Mouse (Mus musculus) CH12.LX (cell line): Measurements from ENCODE around the gene Kcnrg. TPM values are rescaled to one million over a fixed set of nuclear protein-coding genes. Genes with fewer than 3 reads are reported as not detected.

Experiments
- DNase-seq: peaks from one replicate; pipeline ENCODE4 v3.0.0-alpha.2; 2013; ENCODE audit errors: extremely low read depth
- H3K27ac ChIP-seq: 2 replicates; pipeline ENCODE4 v1.5.1; 2012; ENCODE audit warnings: low read depth, mild to moderate bottlenecking, control low read depth, moderate library complexity; ENCODE audit not compliant: insufficient read depth
- H3K27me3 ChIP-seq: replicated peaks from 2 replicates; pipeline ENCODE3; 2012; ENCODE audit warnings: inconsistent platforms
- H3K36me3 ChIP-seq, 2 experiments: replicated peaks in 1 of 2; 2 replicates each; pipeline versions ENCODE3 to v1.6.1; 2012; ENCODE audit warnings: inconsistent platforms in 1 of 2, low read length in 1 of 2, mild to moderate bottlenecking in 1 of 2, mixed read lengths in 1 of 2, moderate library complexity in 1 of 2; ENCODE audit not compliant: control insufficient read depth in 1 of 2, insufficient read depth in 1 of 2
- H3K4me1 ChIP-seq, 2 experiments: 2 replicates each; pipeline ENCODE4 v1.6.1; 2012; ENCODE audit warnings: inconsistent platforms in 1 of 2, moderate library complexity in 1 of 2; ENCODE audit not compliant: insufficient read depth in 2 of 2, control insufficient read depth in 1 of 2
- H3K4me2 ChIP-seq: 2 replicates; pipeline ENCODE4 v1.6.1; 2012; ENCODE audit warnings: low read depth, mild to moderate bottlenecking, control low read depth; ENCODE audit not compliant: poor library complexity, insufficient read depth, severe bottlenecking
- H3K4me3 ChIP-seq, 3 experiments: fragments of 150-350 bp in 1 of 3; sonication (generic) in 1 of 3; replicated peaks in 1 of 3; 2 replicates each; pipeline versions ENCODE3 to v1.5.1; 2011 to 2012; ENCODE audit warnings: low read depth in 2 of 3, low read length in 2 of 3, mild to moderate bottlenecking in 2 of 3, moderate library complexity in 2 of 3, control low read depth in 1 of 3, improper control_type of control experiment in 1 of 3, inconsistent platforms in 1 of 3, mixed read lengths in 1 of 3; ENCODE audit not compliant: poor library complexity in 1 of 3
- H3K79me2 ChIP-seq: replicated peaks from 2 replicates; pipeline ENCODE4 v1.6.1; 2012; ENCODE audit warnings: mild to moderate bottlenecking, moderate library complexity; ENCODE audit not compliant: control insufficient read depth, poor library complexity, insufficient read depth, severe bottlenecking; ENCODE audit errors: extremely low read depth
- H3K9ac ChIP-seq: 2 replicates; pipeline ENCODE4 v1.6.1; 2012; ENCODE audit warnings: low read depth, mild to moderate bottlenecking, control low read depth, moderate library complexity; ENCODE audit not compliant: insufficient read depth
- H3K9me3 ChIP-seq: replicated peaks from 2 replicates; pipeline ENCODE3; 2012; ENCODE audit warnings: low read length, inconsistent platforms, mixed read lengths
- CHD2 ChIP-seq: IDR thresholded peaks from 2 replicates; pipeline ENCODE4 v1.6.1; 2011; ENCODE audit warnings: low read length, improper control_type of control experiment
- CTCF ChIP-seq, 2 experiments: IDR thresholded peaks in 1 of 2; conservative IDR thresholded peaks in 1 of 2; 2 replicates each; pipeline ENCODE4 v1.5.1; 2011 to 2012; ENCODE audit warnings: low read depth in 2 of 2, low read length in 2 of 2, improper control_type of control experiment in 1 of 2, inconsistent platforms in 1 of 2, mild to moderate bottlenecking in 1 of 2, moderate library complexity in 1 of 2
- E2F4 ChIP-seq: IDR thresholded peaks from 2 replicates; pipeline ENCODE4 v1.6.1; 2011; ENCODE audit warnings: low read depth, low read length, improper control_type of control experiment; ENCODE audit not compliant: insufficient replicate concordance
- EP300 ChIP-seq: IDR thresholded peaks from 2 replicates; pipeline ENCODE4 v1.6.1; 2011; ENCODE audit warnings: low read length, improper control_type of control experiment
- ETS1 ChIP-seq: conservative IDR thresholded peaks from 2 replicates; pipeline ENCODE4 v1.6.1; 2012; ENCODE audit warnings: low read depth, mild to moderate bottlenecking, inconsistent platforms, low read length, improper control_type of control experiment, moderate library complexity
- IRF4 ChIP-seq: IDR thresholded peaks from 2 replicates; pipeline ENCODE4 v1.6.1; 2014; ENCODE audit warnings: low read depth, mild to moderate bottlenecking, inconsistent platforms, low read length, improper control_type of control experiment
- JUN ChIP-seq: IDR thresholded peaks from 2 replicates; pipeline ENCODE4 v1.6.1; 2011; ENCODE audit warnings: low read depth, mild to moderate bottlenecking, low read length, improper control_type of control experiment, moderate library complexity; ENCODE audit not compliant: insufficient read depth
- JUND ChIP-seq: conservative IDR thresholded peaks from 2 replicates; pipeline ENCODE4 v1.6.1; 2011; ENCODE audit warnings: low read depth, low read length, improper control_type of control experiment
- KAT2A ChIP-seq: IDR thresholded peaks from 2 replicates; pipeline ENCODE4 v1.6.1; 2012; ENCODE audit warnings: low read length, improper control_type of control experiment, inconsistent platforms; ENCODE audit not compliant: insufficient replicate concordance
- MAX ChIP-seq: IDR thresholded peaks from 2 replicates; pipeline ENCODE4 v1.6.1; 2011; ENCODE audit warnings: low read length, improper control_type of control experiment
- MYC ChIP-seq: IDR thresholded peaks from 2 replicates; pipeline ENCODE4 v1.6.1; 2011; ENCODE audit warnings: low read depth, mild to moderate bottlenecking, improper control_type of control experiment, low read length
- PAX5 ChIP-seq: IDR thresholded peaks from 2 replicates; pipeline ENCODE4 v1.6.1; 2012; ENCODE audit warnings: low read length, inconsistent platforms, mixed read lengths
- RAD21 ChIP-seq: IDR thresholded peaks from 2 replicates; pipeline ENCODE4 v1.6.1; 2011; ENCODE audit warnings: low read depth, mild to moderate bottlenecking, low read length, improper control_type of control experiment, moderate library complexity
- RCOR1 ChIP-seq: conservative IDR thresholded peaks from 2 replicates; pipeline ENCODE4 v1.6.1; 2012; ENCODE audit warnings: low read depth, mild to moderate bottlenecking, inconsistent platforms, low read length, improper control_type of control experiment
- SMC3 ChIP-seq: IDR thresholded peaks from 2 replicates; pipeline ENCODE4 v1.6.1; 2011; ENCODE audit warnings: low read depth, low read length, improper control_type of control experiment
- TBP ChIP-seq: conservative IDR thresholded peaks from 2 replicates; pipeline ENCODE4 v1.6.1; 2011; ENCODE audit warnings: low read depth, low read length, improper control_type of control experiment
- USF2 ChIP-seq: conservative IDR thresholded peaks from 2 replicates; pipeline ENCODE4 v1.6.1; 2011; ENCODE audit warnings: low read depth, low read length, improper control_type of control experiment
- ZNF384 ChIP-seq: IDR thresholded peaks from 2 replicates; pipeline ENCODE4 v1.6.1; 2012; ENCODE audit warnings: low read depth, low read length, improper control_type of control experiment, inconsistent platforms
- dilution Hi-C: fragments of 300-500 bp; cut with MboI; formaldehyde crosslinking; loops from 2 replicates; pipeline ENCODE4 v1.14.3; 2020; ENCODE audit warnings: low sequenced_read_pairs; ENCODE audit not compliant: extremely low pct_unique_long_range_greater_than_20kb, extremely low pct_ligation_motif_present
- in situ Hi-C: fragments of 300-500 bp; cut with MboI; formaldehyde crosslinking; loops from 3 replicates; pipeline ENCODE4 v1.14.3; 2019; ENCODE audit warnings: low sequenced_read_pairs, low pct_ligation_motif_present, low pct_unique_long_range_greater_than_20kb, mixed read lengths
- polyA plus RNA-seq: library from polyadenylated mRNA; unstranded; fragments of >175 nt; gene quantifications from 2 replicates; pipeline ENCODE4 v1.2.1, GENCODE M21; 2012; ENCODE audit warnings: low read depth; ENCODE audit not compliant: insufficient read length
- total RNA-seq, 2 experiments: library from RNA; depleted of rRNA; stranded (reverse); fragments of 300-350 nt in 1 of 2; fragments of >200 nt in 1 of 2; gene quantifications; 2 replicates each; pipeline ENCODE4 v1.2.3; 2012 to 2014

Kcnrg gene
- total and polyA plus RNA-seq, 3 experiments = 0.12 to 0.13 TPM; not detected in 1

DNA sequence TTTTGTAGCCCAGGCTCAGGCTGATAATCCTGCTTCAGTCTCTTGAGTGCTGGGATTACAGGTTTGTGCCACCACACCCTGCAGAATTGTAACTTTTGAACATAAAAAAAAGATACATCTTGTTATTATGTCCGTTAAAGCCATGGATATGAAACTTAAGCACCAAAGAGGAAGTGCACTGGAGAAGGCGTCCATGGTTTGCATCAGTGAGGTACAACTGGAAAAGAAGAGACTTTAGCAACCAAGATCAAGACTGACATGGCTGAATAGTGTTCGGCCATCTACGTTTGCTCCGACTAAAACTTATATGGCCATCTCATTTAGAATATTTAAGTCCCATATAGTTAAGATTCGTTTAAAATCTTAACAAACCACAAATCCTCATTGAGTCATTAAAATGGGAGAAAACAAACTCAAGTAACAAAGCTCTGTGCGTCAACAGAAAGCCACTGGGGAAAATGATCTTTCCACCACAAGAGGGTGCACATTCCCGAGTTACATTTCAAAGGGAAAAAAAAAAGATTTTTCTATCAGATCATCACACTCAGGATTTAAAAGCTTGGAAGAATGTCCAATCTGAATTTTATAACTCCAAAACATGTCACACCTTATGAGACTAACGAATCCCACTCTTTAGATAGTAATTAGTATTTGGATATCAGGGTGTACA, 43.2 kb downstream of the Kcnrg start:
- H3K27me3 ChIP-seq = no peaks in the 10 kb centered on the region
- H3K79me2 ChIP-seq = peaks cover 27% of the 10 kb centered on the region
- H3K4me2 ChIP-seq = peak overlapping the region; percentile 95
- 0 out of 2 replicates have a peak overlapping the region, but pooled peaks have one; percentile 88 for H3K9ac ChIP-seq
- TF ChIP-seq RAD21 (peak; percentile 77), ZNF384 (peak; percentile 95), JUND (0 out of 2 replicates have a peak, but pooled peaks have one; percentile 16), CTCF (conservative IDR thresholded peaks at IDR 0.05 in 1 of 2, IDR thresholded peaks at IDR 0.05 in 1 of 2; ENCODE audit: low read depth in 2 of 2, low read length in 2 of 2) (peak; percentile 21 to 75; a peak in 3 of 4 replicates), E2F4 (0 out of 2 replicates have a peak, but pooled peaks have one; percentile 31), CHD2 (no peak), SMC3 (peak; percentile 67), EP300 (no peak), KAT2A (no peak), JUN (no peak)
- H3K4me1 ChIP-seq = peaks cover 0 to 4% of the 10 kb centered on the region in 2 experiments; a peak in 2 of 4 replicates
- no peak overlapping the region for H3K27ac ChIP-seq
- dilution Hi-C loops (no loop called here), in situ Hi-C loops (no loop called here)
- no peaks in the 10 kb centered on the region for H3K9me3 ChIP-seq
- no peak overlapping the region for H3K4me3 ChIP-seq
- no peaks in the 10 kb centered on the region for H3K36me3 ChIP-seq
- DNase-seq = peak; percentile 38

DNA sequence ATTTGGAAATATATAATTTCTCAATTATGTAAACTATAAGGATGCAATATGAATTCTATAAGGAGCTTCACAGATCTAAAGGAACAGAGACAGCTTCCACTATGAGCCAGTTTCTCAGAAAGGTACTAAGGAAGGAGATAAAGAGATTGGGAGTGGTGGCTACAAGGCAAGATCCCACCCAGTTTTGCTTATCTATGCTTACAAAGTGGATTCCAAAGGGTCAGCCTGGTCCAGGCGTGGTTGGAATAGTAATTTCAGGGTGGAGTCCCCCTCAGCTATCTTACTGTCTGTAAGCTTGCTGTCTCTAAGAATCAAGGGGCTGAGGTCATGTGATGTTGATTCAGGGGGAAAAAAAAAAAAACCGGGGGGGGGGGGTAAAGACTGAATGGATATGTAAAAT, 49.2 kb downstream of the Kcnrg start:
- H3K9me3 ChIP-seq = no peaks in the 10 kb centered on the region
- DNase-seq = no peak
- no peaks in the 10 kb centered on the region for H3K4me1 ChIP-seq
- no peak overlapping the region for H3K27ac ChIP-seq
- H3K4me3 ChIP-seq = no peak overlapping the region
- TF ChIP-seq USF2 (no peak), IRF4 (no peak), RCOR1 (no peak), ETS1 (no peak), PAX5 (no peak), MAX (no peak), MYC (no peak), SMC3 (no peak), TBP (no peak)
- no peaks in the 10 kb centered on the region for H3K36me3 ChIP-seq
- in situ Hi-C loops = no loop called here
- dilution Hi-C loops = no loop called here
- no peak overlapping the region for H3K9ac ChIP-seq
- no peaks in the 10 kb centered on the region for H3K27me3 ChIP-seq
- H3K79me2 ChIP-seq = 0 out of 2 replicates have a peak, but pooled peaks cover 3% of the 10 kb centered on the region
- no peak overlapping the region for H3K4me2 ChIP-seq
